Mouse (Mus musculus) cerebellum, adult 2 months (tissue): ENCODE data around the gene Wdfy1.

Experiments
- CTCF ChIP-seq: fragments of 200-500 bp; IDR thresholded peaks from 2 replicates; pipeline ENCODE4 v1.5.1; 2011; ENCODE audit warnings: low read depth, mild to moderate bottlenecking, control low read depth, low read length, moderate library complexity, borderline replicate concordance; ENCODE audit not compliant: insufficient read depth
- POLR2A ChIP-seq: fragments of 200-500 bp; IDR thresholded peaks from 2 replicates; pipeline ENCODE4 v1.6.1; 2011; ENCODE audit warnings: low read length, control low read depth, borderline replicate concordance; ENCODE audit not compliant: insufficient read depth

DNA sequence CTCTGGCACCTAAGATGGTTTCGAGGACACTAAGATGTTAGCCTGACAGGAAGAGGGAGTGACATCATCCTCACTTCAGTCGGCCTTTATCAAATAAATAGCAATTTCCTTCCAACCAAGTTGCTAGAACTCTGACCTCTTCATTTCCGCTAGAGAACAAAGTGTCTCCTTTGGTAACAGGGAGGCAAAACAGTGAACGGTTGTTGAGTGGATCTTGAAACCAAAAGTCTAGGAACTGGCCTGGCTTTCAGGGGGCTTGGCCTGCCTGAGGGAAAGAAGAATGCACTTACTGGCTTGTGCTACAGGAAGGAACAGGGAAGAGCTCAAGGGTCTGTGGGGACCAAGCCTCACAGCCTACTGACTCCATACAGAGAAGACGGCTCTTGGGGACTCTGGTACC, 24.8 kb downstream of the Wdfy1 start:
- TF ChIP-seq CTCF, result no peak
- no peak for TF ChIP-seq POLR2A
